Mouse (Mus musculus) urinary bladder, postnatal 10 days (tissue): Measurements from ENCODE around the gene Dchs1.

Source experiments
- DNase-seq: peaks from one replicate; pipeline ENCODE4 v3.0.0; 2022; ENCODE audit warnings: low spot score

The Dchs1 gene

GRCm38 (mm10) chr7:105787285-105788140 is at the start of gene Dchs1:
Dchs1 (minus strand) TSS chr7:105787654.
- DNase-seq, result no peak

- DNase-seq, result no peak
These were observed 36.8 kb upstream of the Dchs1 start for GRCm38 (mm10) chr7:105824281-105824680.

- no peak for DNase-seq
These were observed 31.0 kb upstream of the Dchs1 start for GRCm38 (mm10) chr7:105818483-105818882.

- DNase-seq, result no peak
These were observed 29.3 kb upstream of the Dchs1 start for GRCm38 (mm10) chr7:105816736-105817135.

GRCm38 (mm10) chr7:105813326-105813725 is 25.9 kb upstream of the Dchs1 start:
- no peak for DNase-seq

GRCm38 (mm10) chr7:105812566-105812965 is 25.1 kb upstream of the Dchs1 start:
- no peak for DNase-seq

GRCm38 (mm10) chr7:105811516-105811915 is 24.1 kb upstream of the Dchs1 start:
- DNase-seq, result no peak

- DNase-seq, result peak; percentile 99
These were observed 23.5 kb upstream of the Dchs1 start, which contains the start of gene Mrpl17 for GRCm38 (mm10) chr7:105810877-105811489. Mrpl17 (minus strand) TSS chr7:105811099.

GRCm38 (mm10) chr7:105810280-105810876 is 22.9 kb upstream of the Dchs1 start:
- DNase-seq, result no peak

- no peak for DNase-seq
These were observed 22.4 kb upstream of the Dchs1 start for GRCm38 (mm10) chr7:105809836-105810235.

GRCm38 (mm10) chr7:105808385-105808784 is 20.9 kb upstream of the Dchs1 start:
- no peak for DNase-seq

- no peak for DNase-seq
These were observed 19.3 kb upstream of the Dchs1 start for GRCm38 (mm10) chr7:105806716-105807115.

- DNase-seq, result no peak
These were observed 18.7 kb upstream of the Dchs1 start for GRCm38 (mm10) chr7:105806125-105806524.

- DNase-seq, result no peak
These were observed 16.0 kb upstream of the Dchs1 start for GRCm38 (mm10) chr7:105803428-105803827.

GRCm38 (mm10) chr7:105802771-105803170 is 15.3 kb upstream of the Dchs1 start:
- DNase-seq, result no peak

- DNase-seq, result no peak
These were observed 14.9 kb upstream of the Dchs1 start for GRCm38 (mm10) chr7:105802312-105802711.

GRCm38 (mm10) chr7:105796972-105797371 is 9.5 kb upstream of the Dchs1 start:
- no peak for DNase-seq

GRCm38 (mm10) chr7:105795759-105796366 is 8.4 kb upstream of the Dchs1 start:
- DNase-seq, result no peak

GRCm38 (mm10) chr7:105793701-105794100 is 6.2 kb upstream of the Dchs1 start:
- DNase-seq, result no peak

- DNase-seq, result no peak
These were observed 3.7 kb upstream of the Dchs1 start for GRCm38 (mm10) chr7:105791147-105791546.

- DNase-seq, result no peak
These were observed 759 bp downstream of the Dchs1 start for GRCm38 (mm10) chr7:105786506-105787284.

- no peak for DNase-seq
These were observed 2.9 kb downstream of the Dchs1 start for GRCm38 (mm10) chr7:105784556-105784955.
